Mouse (Mus musculus): ENCODE data around the gene Cdc42ep3. TPM values are rescaled to one million over a fixed set of nuclear protein-coding genes. Genes with fewer than 3 reads are reported as not detected.

The Cdc42ep3 gene
- polyA plus RNA-seq (2015; fragmentation: Nextera tagmentation; extraction: Ambion mirVana), result 55.8 and 61.0 TPM in 2 replicates

- peak; percentile 83 for ATAC-seq (ENCODE audit: low read depth)
- peak within 1 kb of the TSS; percentile 92 for H3K9ac ChIP-seq (ENCODE audit: low read depth, low read length)
- peaks cover 3% of the 10 kb centered on the region for H3K36me3 ChIP-seq (ENCODE audit: control insufficient read depth, insufficient read depth)
- peaks cover 33% of the 10 kb centered on the region for H3K4me1 ChIP-seq (ENCODE audit: control insufficient read depth, low read depth, low read length)
- peak within 1 kb of the TSS; percentile 95 for H3K27ac ChIP-seq (ENCODE audit: low read length)
- H3K9me3 ChIP-seq (replicated peaks; ENCODE audit: control insufficient read depth, low read length), result no peaks in the 10 kb centered on the region
- peak within 1 kb of the TSS; percentile 100 for H3K4me2 ChIP-seq (ENCODE audit: low read depth, low read length)
- peak within 1 kb of the TSS; percentile 91 for H3K4me3 ChIP-seq (ENCODE audit: low read depth, low read length)
- peaks cover 4% of the 10 kb centered on the region; the same call in 1 of the 2 replicates for H3K27me3 ChIP-seq (ENCODE audit: control insufficient read depth, insufficient read depth, low read depth, low read length)
- WGBS (ENCODE audit: insufficient replicate concordance), result under 1% methylated on average over 71 of the region's 74 CpGs
Observed at GRCm38 (mm10) chr17:79354444-79355270, at the start of gene Cdc42ep3. Gene Cdc42ep3, minus strand, starts transcription at chr17:79355091.

- H3K9ac ChIP-seq (ENCODE audit: low read depth, low read length), result no peak overlapping the region
- no peaks in the 10 kb centered on the region for H3K9me3 ChIP-seq (replicated peaks; ENCODE audit: control insufficient read depth, low read length)
- WGBS (ENCODE audit: insufficient replicate concordance), result 60% methylated on average over 2 of the region's 2 CpGs
- no peak overlapping the region for H3K4me2 ChIP-seq (ENCODE audit: low read depth, low read length)
- H3K27ac ChIP-seq (ENCODE audit: low read length), result no peak overlapping the region
- H3K4me1 ChIP-seq (ENCODE audit: control insufficient read depth, low read depth, low read length), result no peaks in the 10 kb centered on the region
- no peaks in the 10 kb centered on the region for H3K36me3 ChIP-seq (ENCODE audit: control insufficient read depth, insufficient read depth)
- no peak for ATAC-seq (ENCODE audit: low read depth)
- H3K27me3 ChIP-seq (ENCODE audit: control insufficient read depth, insufficient read depth, low read depth, low read length), result no peaks in the 10 kb centered on the region
- no peak overlapping the region for H3K4me3 ChIP-seq (ENCODE audit: low read depth, low read length)
Observed at GRCm38 (mm10) chr17:79400356-79400755, 45.5 kb upstream of the Cdc42ep3 start.

DNA sequence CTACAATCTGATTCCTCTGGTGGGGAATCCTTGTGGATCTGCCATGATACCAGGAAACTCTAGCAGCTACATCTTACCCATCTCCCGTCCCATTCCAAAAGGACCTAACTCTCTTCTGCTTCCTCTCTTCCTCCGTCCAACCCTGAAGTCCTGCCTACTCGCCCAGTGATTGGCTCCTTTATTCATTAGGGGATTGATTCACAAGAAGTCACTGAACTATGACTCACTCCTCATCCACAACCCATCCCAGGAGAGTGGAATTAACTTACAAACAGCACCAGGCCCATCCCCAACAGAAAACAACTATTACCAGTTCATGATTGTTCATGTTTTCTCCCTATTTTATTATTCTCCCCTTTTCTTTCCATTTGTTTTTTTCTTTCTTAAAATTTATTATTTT, 43.5 kb upstream of the Cdc42ep3 start:
- H3K4me3 ChIP-seq (ENCODE audit: low read depth, low read length), result no peak overlapping the region

GRCm38 (mm10) chr17:79394799-79395198, 39.9 kb upstream of the Cdc42ep3 start:
- Histone ChIP-seq H3K36me3 (ENCODE audit: control insufficient read depth, insufficient read depth) (no peaks in the 10 kb centered on the region), H3K9me3 (replicated peaks; ENCODE audit: control insufficient read depth, low read length) (no peaks in the 10 kb centered on the region), H3K4me1 (ENCODE audit: control insufficient read depth, low read depth, low read length) (no peaks in the 10 kb centered on the region), H3K9ac (ENCODE audit: low read depth, low read length) (no peak overlapping the region), H3K27me3 (ENCODE audit: control insufficient read depth, insufficient read depth, low read depth, low read length) (no peaks in the 10 kb centered on the region), H3K27ac (ENCODE audit: low read length) (no peak overlapping the region), H3K4me3 (ENCODE audit: low read depth, low read length) (no peak overlapping the region), H3K4me2 (ENCODE audit: low read depth, low read length) (no peak overlapping the region)
- ATAC-seq (ENCODE audit: low read depth), result no peak
- 74% methylated on average over 5 of the region's 5 CpGs for WGBS (ENCODE audit: insufficient replicate concordance)

More for the DNA sequence above, 43.5 kb upstream of the Cdc42ep3 start:
- Histone ChIP-seq H3K4me1 (ENCODE audit: control insufficient read depth, low read depth, low read length) (no peaks in the 10 kb centered on the region), H3K9ac (ENCODE audit: low read depth, low read length) (no peak overlapping the region), H3K36me3 (ENCODE audit: control insufficient read depth, insufficient read depth) (no peaks in the 10 kb centered on the region), H3K4me2 (ENCODE audit: low read depth, low read length) (no peak overlapping the region), H3K27ac (ENCODE audit: low read length) (no peak overlapping the region), H3K27me3 (ENCODE audit: control insufficient read depth, insufficient read depth, low read depth, low read length) (no peaks in the 10 kb centered on the region), H3K9me3 (replicated peaks; ENCODE audit: control insufficient read depth, low read length) (no peaks in the 10 kb centered on the region)
- no peak for ATAC-seq (ENCODE audit: low read depth)
- 65% methylated on average over 3 of the region's 3 CpGs for WGBS (ENCODE audit: insufficient replicate concordance)

DNA sequence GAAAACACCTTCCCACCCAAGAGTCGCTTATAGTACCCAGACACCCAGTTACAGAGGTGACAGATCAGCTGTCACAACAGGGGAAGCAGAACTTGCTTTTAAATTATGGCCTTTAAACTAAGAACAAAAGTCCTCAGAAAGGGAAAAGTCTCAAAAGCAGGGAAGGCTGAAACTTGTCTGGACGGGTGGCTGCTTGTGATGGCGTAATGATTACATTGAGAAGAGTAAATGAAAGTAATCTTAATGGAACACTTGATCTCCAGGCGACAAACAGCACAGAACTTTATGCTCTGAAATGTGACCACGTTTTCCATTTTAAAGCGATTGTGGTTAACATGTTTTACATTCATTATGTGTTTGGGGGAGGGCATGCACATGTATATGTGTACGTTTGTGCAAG, 39.0 kb upstream of the Cdc42ep3 start:
- no peak for ATAC-seq (ENCODE audit: low read depth)
- H3K27me3 ChIP-seq (ENCODE audit: control insufficient read depth, insufficient read depth, low read depth, low read length), result no peaks in the 10 kb centered on the region
- WGBS (ENCODE audit: insufficient replicate concordance), result 57% methylated on average over 7 of the region's 7 CpGs
- H3K9me3 ChIP-seq (replicated peaks; ENCODE audit: control insufficient read depth, low read length), result no peaks in the 10 kb centered on the region
- no peak overlapping the region for H3K9ac ChIP-seq (ENCODE audit: low read depth, low read length)
- no peak overlapping the region for H3K27ac ChIP-seq (ENCODE audit: low read length)
- H3K36me3 ChIP-seq (ENCODE audit: control insufficient read depth, insufficient read depth), result no peaks in the 10 kb centered on the region
- no peak overlapping the region for H3K4me2 ChIP-seq (ENCODE audit: low read depth, low read length)
- H3K4me1 ChIP-seq (ENCODE audit: control insufficient read depth, low read depth, low read length), result no peaks in the 10 kb centered on the region
- no peak overlapping the region for H3K4me3 ChIP-seq (ENCODE audit: low read depth, low read length)

- H3K4me3 ChIP-seq (ENCODE audit: low read depth, low read length), result no peak overlapping the region
- H3K27ac ChIP-seq (ENCODE audit: low read length), result no peak overlapping the region
- no peak overlapping the region for H3K9ac ChIP-seq (ENCODE audit: low read depth, low read length)
- ATAC-seq (ENCODE audit: low read depth), result no peak
- no peaks in the 10 kb centered on the region; the same call in 1 of the 2 replicates for H3K27me3 ChIP-seq (ENCODE audit: control insufficient read depth, insufficient read depth, low read depth, low read length)
- no peaks in the 10 kb centered on the region for H3K36me3 ChIP-seq (ENCODE audit: control insufficient read depth, insufficient read depth)
- H3K9me3 ChIP-seq (replicated peaks; ENCODE audit: control insufficient read depth, low read length), result no peaks in the 10 kb centered on the region
- no peak overlapping the region for H3K4me2 ChIP-seq (ENCODE audit: low read depth, low read length)
- H3K4me1 ChIP-seq (ENCODE audit: control insufficient read depth, low read depth, low read length), result no peaks in the 10 kb centered on the region
- WGBS (ENCODE audit: insufficient replicate concordance), result 64% methylated on average over 8 of the region's 8 CpGs
Observed at GRCm38 (mm10) chr17:79387465-79388066, 32.7 kb upstream of the Cdc42ep3 start.

DNA sequence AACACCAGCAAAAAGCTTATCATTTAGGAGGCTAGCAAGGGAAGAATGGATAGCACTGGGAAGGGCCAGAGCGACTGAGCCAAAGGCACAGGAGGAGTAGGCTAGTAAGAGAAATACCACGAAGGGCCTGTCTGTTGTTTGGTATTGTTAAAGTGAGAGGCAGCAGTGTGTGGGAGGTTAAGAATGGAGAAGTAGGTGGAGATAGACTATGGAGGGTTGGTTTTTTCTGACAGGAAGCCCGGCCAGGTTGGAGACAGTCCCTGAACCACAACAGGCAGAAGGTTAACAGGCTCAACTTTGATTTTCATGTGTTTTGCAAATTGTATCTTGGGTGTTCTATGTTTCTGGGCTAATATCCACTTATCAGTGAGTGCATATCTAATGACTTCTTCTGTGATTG, 26.6 kb upstream of the Cdc42ep3 start:
- H3K27me3 ChIP-seq (ENCODE audit: control insufficient read depth, insufficient read depth, low read depth, low read length), result no peaks in the 10 kb centered on the region; the same call in 1 of the 2 replicates
- WGBS (ENCODE audit: insufficient replicate concordance), result 27% methylated on average over 3 of the region's 3 CpGs
- H3K9ac ChIP-seq (ENCODE audit: low read depth, low read length), result no peak overlapping the region
- H3K27ac ChIP-seq (ENCODE audit: low read length), result no peak overlapping the region
- H3K4me2 ChIP-seq (ENCODE audit: low read depth, low read length), result no peak overlapping the region
- H3K4me3 ChIP-seq (ENCODE audit: low read depth, low read length), result no peak overlapping the region
- no peak for ATAC-seq (ENCODE audit: low read depth)
- no peaks in the 10 kb centered on the region for H3K4me1 ChIP-seq (ENCODE audit: control insufficient read depth, low read depth, low read length)
- H3K36me3 ChIP-seq (ENCODE audit: control insufficient read depth, insufficient read depth), result no peaks in the 10 kb centered on the region
- H3K9me3 ChIP-seq (replicated peaks; ENCODE audit: control insufficient read depth, low read length), result no peaks in the 10 kb centered on the region

GRCm38 (mm10) chr17:79379191-79379590, 24.3 kb upstream of the Cdc42ep3 start:
- Histone ChIP-seq H3K4me3 (ENCODE audit: low read depth, low read length) (no peak overlapping the region), H3K9me3 (replicated peaks; ENCODE audit: control insufficient read depth, low read length) (no peaks in the 10 kb centered on the region), H3K27ac (ENCODE audit: low read length) (no peak overlapping the region), H3K9ac (ENCODE audit: low read depth, low read length) (no peak overlapping the region), H3K4me2 (ENCODE audit: low read depth, low read length) (no peak overlapping the region), H3K36me3 (ENCODE audit: control insufficient read depth, insufficient read depth) (no peaks in the 10 kb centered on the region), H3K27me3 (ENCODE audit: control insufficient read depth, insufficient read depth, low read depth, low read length) (no peaks in the 10 kb centered on the region; the same call in 1 of the 2 replicates), H3K4me1 (ENCODE audit: control insufficient read depth, low read depth, low read length) (no peaks in the 10 kb centered on the region)
- WGBS (ENCODE audit: insufficient replicate concordance), result 20% methylated on average over 5 of the region's 5 CpGs
- ATAC-seq (ENCODE audit: low read depth), result no peak

Measured in liver, embryonic 16.5 days (tissue).